Mouse (Mus musculus): ENCODE measurements at regions not wholly inside any gene's neighbourhood (a gene's known extent, or its start where the extent isn't known, plus 50 kb on each side); places are given as distances from the start of the nearest gene placed in this dataset.

DNA sequence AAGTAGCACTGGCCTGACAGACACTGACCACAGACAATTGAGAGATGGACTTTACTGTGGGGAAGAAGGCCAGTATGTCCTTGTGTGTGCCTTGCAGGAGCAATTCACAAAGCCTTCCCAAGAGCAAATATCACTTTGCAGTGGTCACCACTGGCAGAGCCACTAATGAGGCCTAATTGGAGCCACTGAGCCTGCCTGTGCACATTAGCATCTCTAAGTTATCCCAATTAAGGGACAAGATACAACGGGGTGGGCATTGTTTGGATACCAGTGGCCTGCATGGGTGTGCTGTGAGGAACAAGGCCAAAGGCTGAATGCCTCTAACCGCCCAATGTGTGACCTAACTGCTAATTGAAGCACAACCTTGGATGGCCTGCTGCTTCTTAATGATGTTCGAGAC is 433.4 kb upstream of the Ptbp2 start:
- no peaks in the 10 kb centered on the region for H3K36me3 ChIP-seq (ENCODE audit: control insufficient read depth, insufficient read depth, low read length)
- no peak overlapping the region for H3K27ac ChIP-seq (ENCODE audit: insufficient read depth, low read depth, low read length)
- no peak overlapping the region for H3K4me3 ChIP-seq (ENCODE audit: insufficient read depth, low read depth, low read length)
- TF ChIP-seq POLR2A (IDR thresholded peaks at IDR 0.05; ENCODE audit: low read depth, low read length) (no peak), CTCF (conservative IDR thresholded peaks at IDR 0.05; ENCODE audit: insufficient read depth, insufficient read length, low read depth, low read length) (no peak)
- H3K27me3 ChIP-seq (replicated peaks; ENCODE audit: control insufficient read depth, insufficient read depth, low read length): no peaks in the 10 kb centered on the region
- DNase-seq: no peak
- 36% methylated on average over 3 of the region's 3 CpGs for WGBS
- no peaks in the 10 kb centered on the region for H3K4me1 ChIP-seq (ENCODE audit: control insufficient read depth, insufficient read depth, low read length)

DNA sequence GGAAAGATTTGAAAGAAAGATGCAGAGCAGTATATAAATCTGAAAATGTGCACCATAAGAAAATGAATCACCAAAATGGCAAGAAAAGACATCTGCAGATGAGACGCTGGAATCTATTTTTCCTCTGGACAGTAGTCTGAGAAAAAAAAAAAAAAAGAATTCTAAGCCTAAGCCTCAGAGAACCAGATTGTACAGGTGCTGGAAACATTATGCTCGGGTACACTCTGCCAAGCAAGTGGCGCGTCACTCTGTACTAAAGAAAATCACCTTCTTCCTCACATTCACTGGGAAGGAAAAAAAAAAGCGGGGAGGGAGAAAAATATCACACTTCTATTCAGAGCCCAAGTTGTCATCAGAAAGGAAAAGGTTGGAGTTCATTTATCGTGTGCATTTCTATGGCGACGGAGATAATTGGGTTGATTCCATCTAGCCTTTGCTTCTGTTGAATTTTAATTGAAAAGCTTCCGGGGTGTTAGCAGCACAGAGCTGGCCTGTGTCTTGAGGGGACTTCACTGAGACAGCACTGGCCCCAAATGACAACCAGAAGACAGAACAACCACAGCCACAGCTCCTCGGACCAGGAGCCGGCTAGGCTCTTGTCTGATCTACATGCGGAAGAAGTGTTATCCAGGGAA is 430.5 kb upstream of the Ptbp2 start:
- Histone ChIP-seq H3K4me3 (ENCODE audit: insufficient read depth, low read depth, low read length) (no peak overlapping the region), H3K36me3 (ENCODE audit: control insufficient read depth, insufficient read depth, low read length) (no peaks in the 10 kb centered on the region), H3K4me1 (ENCODE audit: control insufficient read depth, insufficient read depth, low read length) (no peaks in the 10 kb centered on the region), H3K27me3 (replicated peaks; ENCODE audit: control insufficient read depth, insufficient read depth, low read length) (no peaks in the 10 kb centered on the region), H3K27ac (ENCODE audit: insufficient read depth, low read depth, low read length) (no peak overlapping the region)
- no peak for DNase-seq
- TF ChIP-seq POLR2A (IDR thresholded peaks at IDR 0.05; ENCODE audit: low read depth, low read length) (no peak), CTCF (conservative IDR thresholded peaks at IDR 0.05; ENCODE audit: insufficient read depth, insufficient read length, low read depth, low read length) (no peak)
- WGBS: 72% methylated on average over 12 of the region's 12 CpGs

DNA sequence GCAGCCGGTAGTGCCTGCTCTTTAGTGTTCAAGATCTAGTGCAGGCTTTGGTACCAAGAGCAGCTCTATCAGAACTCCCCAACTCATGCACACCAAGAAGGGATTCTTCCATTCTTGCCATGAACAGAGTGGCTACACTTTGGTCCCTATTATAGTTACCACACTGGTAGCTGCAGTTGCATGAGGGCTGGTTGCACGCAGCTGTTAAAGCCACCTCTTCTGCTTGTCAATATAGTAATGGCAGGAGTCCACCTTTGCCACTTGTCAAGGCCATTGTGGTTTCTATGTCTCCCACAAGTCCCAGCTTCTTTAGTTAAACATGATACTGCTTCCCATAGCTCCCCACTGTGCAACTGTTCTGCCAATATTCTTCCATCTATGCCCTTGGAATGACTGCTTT is 415.1 kb upstream of the Ptbp2 start:
- Histone ChIP-seq H3K36me3 (ENCODE audit: control insufficient read depth, insufficient read depth, low read length) (no peaks in the 10 kb centered on the region), H3K27me3 (replicated peaks; ENCODE audit: control insufficient read depth, insufficient read depth, low read length) (no peaks in the 10 kb centered on the region), H3K27ac (ENCODE audit: insufficient read depth, low read depth, low read length) (no peak overlapping the region), H3K4me3 (ENCODE audit: insufficient read depth, low read depth, low read length) (no peak overlapping the region), H3K4me1 (ENCODE audit: control insufficient read depth, insufficient read depth, low read length) (no peaks in the 10 kb centered on the region)
- TF ChIP-seq CTCF (conservative IDR thresholded peaks at IDR 0.05; ENCODE audit: insufficient read depth, insufficient read length, low read depth, low read length) (no peak), POLR2A (IDR thresholded peaks at IDR 0.05; ENCODE audit: low read depth, low read length) (no peak)
- WGBS: 83% methylated on average over 2 of the region's 2 CpGs
- no peak for DNase-seq

DNA sequence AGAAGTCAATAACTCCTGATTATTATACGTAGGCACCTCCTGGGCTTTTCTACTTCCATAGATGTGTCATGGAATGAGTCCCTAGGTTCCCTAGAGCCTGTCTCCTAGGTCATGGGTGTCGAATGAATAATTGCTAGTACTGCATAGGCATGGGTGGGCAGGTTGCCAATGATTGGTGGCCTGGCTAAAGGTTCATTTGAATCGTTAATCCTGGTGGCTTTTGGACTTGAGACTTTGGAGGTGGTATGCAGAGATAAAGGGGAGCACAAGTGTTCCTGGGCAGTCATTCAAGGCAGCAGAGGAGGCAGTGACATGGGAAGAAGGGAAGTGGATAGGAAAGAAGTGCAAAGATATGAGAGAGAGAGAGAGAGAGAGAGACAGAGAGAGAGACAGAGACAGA is 410.2 kb upstream of the Ptbp2 start:
- no peaks in the 10 kb centered on the region for H3K36me3 ChIP-seq (ENCODE audit: control insufficient read depth, insufficient read depth, low read length)
- 45% methylated on average over 3 of the region's 3 CpGs for WGBS

DNA sequence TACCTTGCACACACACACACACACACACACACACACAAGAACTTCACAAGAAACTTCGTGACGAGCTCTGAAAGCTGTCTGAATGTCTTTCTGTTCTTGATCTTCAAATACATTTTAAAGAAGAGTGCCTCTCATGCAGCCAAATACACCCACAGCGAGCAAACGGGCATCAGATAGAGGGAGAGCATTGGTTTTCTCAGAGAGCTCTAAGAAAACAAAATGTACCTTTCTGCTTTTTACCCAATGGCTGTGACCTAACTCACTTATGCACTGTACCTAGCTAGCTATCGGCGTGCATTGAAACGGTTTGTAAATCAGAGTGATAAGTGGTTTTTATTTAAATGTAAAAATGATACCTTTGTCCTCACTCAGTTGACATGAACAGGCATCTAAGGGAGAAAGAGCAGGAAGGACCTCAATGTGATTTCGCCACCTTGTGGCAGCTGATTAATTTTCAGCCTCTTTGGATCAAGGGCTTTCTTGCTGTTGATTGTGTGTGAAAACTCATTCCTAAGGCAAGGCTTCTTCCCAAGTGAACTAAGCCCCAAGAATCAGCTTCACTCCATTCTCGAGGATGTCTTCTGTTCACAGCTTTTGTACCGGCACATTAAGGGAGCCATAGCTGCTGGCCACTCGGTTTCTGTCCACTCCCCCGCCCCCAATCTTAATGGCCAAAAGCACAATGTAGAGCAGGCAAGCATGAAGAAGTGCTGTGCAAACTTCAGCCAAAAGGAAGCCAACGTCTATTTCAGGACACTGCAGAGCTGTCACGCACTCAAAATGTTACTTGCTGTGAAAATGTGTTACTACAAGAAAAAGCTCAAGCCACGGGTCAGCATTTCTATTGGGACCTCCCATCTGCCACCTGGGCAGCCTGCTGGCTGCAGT is 408.4 kb upstream of the Ptbp2 start:
- H3K4me1 ChIP-seq (ENCODE audit: control insufficient read depth, insufficient read depth, low read length): no peaks in the 10 kb centered on the region
- 26% methylated on average over 15 of the region's 15 CpGs for WGBS
- no peak overlapping the region for H3K4me3 ChIP-seq (ENCODE audit: insufficient read depth, low read depth, low read length)
- H3K27ac ChIP-seq (ENCODE audit: insufficient read depth, low read depth, low read length): no peak overlapping the region
- no peaks in the 10 kb centered on the region for H3K27me3 ChIP-seq (replicated peaks; ENCODE audit: control insufficient read depth, insufficient read depth, low read length)
- DNase-seq: peak; percentile 57
- TF ChIP-seq CTCF (conservative IDR thresholded peaks at IDR 0.05; ENCODE audit: insufficient read depth, insufficient read length, low read depth, low read length): peak; percentile 44
- no peak for TF ChIP-seq POLR2A (IDR thresholded peaks at IDR 0.05; ENCODE audit: low read depth, low read length)
- H3K36me3 ChIP-seq (ENCODE audit: control insufficient read depth, insufficient read depth, low read length): no peaks in the 10 kb centered on the region

More for the DNA sequence above, 410.2 kb upstream of the Ptbp2 start:
- H3K27ac ChIP-seq (ENCODE audit: insufficient read depth, low read depth, low read length): no peak overlapping the region
- no peaks in the 10 kb centered on the region for H3K27me3 ChIP-seq (replicated peaks; ENCODE audit: control insufficient read depth, insufficient read depth, low read length)
- peak; percentile 39 for DNase-seq
- no peak overlapping the region for H3K4me3 ChIP-seq (ENCODE audit: insufficient read depth, low read depth, low read length)
- no peaks in the 10 kb centered on the region for H3K4me1 ChIP-seq (ENCODE audit: control insufficient read depth, insufficient read depth, low read length)
- TF ChIP-seq POLR2A (IDR thresholded peaks at IDR 0.05; ENCODE audit: low read depth, low read length) (no peak), CTCF (conservative IDR thresholded peaks at IDR 0.05; ENCODE audit: insufficient read depth, insufficient read length, low read depth, low read length) (no peak)

DNA sequence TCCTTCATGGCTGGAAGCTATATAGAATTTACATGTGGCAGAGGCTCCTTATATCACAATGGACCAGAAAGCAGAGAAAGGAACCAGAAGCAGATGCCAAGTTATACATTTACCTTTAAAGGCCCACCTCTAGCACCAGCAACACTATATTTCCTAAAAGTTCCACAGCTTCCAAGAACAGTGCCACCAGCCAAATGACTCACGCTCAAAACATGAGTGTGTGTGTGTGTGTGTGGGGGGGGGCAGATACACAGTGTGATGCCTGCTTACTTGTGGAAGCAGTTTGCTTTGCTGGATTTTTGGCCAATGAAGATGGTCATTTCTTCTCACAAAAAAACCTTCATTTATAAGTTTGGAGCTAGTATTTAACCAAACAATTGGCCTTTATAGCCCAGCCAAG is 405.3 kb upstream of the Ptbp2 start:
- no peaks in the 10 kb centered on the region for H3K36me3 ChIP-seq (ENCODE audit: control insufficient read depth, insufficient read depth, low read length)
- DNase-seq: no peak
- WGBS: 73% methylated on average over 1 of the region's 1 CpGs
- TF ChIP-seq CTCF (conservative IDR thresholded peaks at IDR 0.05; ENCODE audit: insufficient read depth, insufficient read length, low read depth, low read length) (no peak), POLR2A (IDR thresholded peaks at IDR 0.05; ENCODE audit: low read depth, low read length) (no peak)
- no peaks in the 10 kb centered on the region for H3K4me1 ChIP-seq (ENCODE audit: control insufficient read depth, insufficient read depth, low read length)
- H3K27me3 ChIP-seq (replicated peaks; ENCODE audit: control insufficient read depth, insufficient read depth, low read length): no peaks in the 10 kb centered on the region
- no peak overlapping the region for H3K27ac ChIP-seq (ENCODE audit: insufficient read depth, low read depth, low read length)
- H3K4me3 ChIP-seq (ENCODE audit: insufficient read depth, low read depth, low read length): no peak overlapping the region

DNA sequence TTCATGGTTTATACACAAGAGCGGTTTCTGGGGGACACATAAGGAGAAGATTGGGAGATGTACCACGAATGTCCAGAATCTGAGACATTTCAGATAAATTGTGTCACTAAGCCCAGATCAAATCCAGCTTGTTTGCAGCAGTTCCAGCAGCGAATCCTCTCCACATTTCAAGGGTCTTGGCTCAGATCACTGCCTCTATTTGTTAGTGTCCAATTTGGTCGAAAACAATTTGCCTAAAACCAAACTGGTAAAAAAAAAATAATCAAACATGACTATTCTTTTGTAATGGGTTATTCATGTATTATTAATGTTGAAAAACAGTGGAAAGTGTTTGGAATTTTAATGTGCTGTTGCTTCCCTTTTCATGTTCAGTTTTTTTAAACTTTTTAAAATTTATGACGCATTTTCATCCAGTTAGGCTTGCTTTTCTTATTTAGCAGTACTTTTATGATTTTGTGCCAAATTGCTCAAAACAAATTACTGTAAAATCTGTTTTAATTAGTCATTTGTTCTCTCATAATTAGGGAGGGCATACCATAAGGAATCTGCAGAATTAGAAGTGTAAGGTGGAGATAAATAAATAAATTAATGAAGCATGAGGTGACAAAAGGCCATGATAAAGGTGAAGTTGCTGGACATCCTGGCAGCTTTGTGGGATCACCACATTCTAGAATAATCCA is 396.8 kb upstream of the Ptbp2 start:
- Histone ChIP-seq H3K27ac (ENCODE audit: insufficient read depth, low read depth, low read length) (no peak overlapping the region), H3K27me3 (replicated peaks; ENCODE audit: control insufficient read depth, insufficient read depth, low read length) (no peaks in the 10 kb centered on the region), H3K36me3 (ENCODE audit: control insufficient read depth, insufficient read depth, low read length) (no peaks in the 10 kb centered on the region), H3K4me1 (ENCODE audit: control insufficient read depth, insufficient read depth, low read length) (no peaks in the 10 kb centered on the region), H3K4me3 (ENCODE audit: insufficient read depth, low read depth, low read length) (no peak overlapping the region)
- DNase-seq: no peak
- TF ChIP-seq CTCF (conservative IDR thresholded peaks at IDR 0.05; ENCODE audit: insufficient read depth, insufficient read length, low read depth, low read length) (no peak), POLR2A (IDR thresholded peaks at IDR 0.05; ENCODE audit: low read depth, low read length) (no peak)
- 76% methylated on average over 5 of the region's 5 CpGs for WGBS

Measured in kidney, adult 2 months (tissue).